Mouse (Mus musculus) neural tube, embryonic 14.5 days (tissue): ENCODE measurements around the gene Kif1bp. TPM values are rescaled to one million over a fixed set of nuclear protein-coding genes. Genes with fewer than 3 reads are reported as not detected.

Experiments
- ATAC-seq: fragments of 200-750 bp; cut with Nextera tagmentation; 2 replicates; pipeline ENCODE4 v1.8.0; 2017; ENCODE audit warnings: low read depth, mild to moderate bottlenecking, moderate TSS enrichment, moderate library complexity
- H3K27ac ChIP-seq: fragments of 300-500 bp; sonication (generic); 2 replicates; pipeline ENCODE4 v1.5.1; 2014; ENCODE audit warnings: low read depth, mild to moderate bottlenecking, control low read depth, low read length, moderate library complexity, mixed read lengths
- H3K27me3 ChIP-seq: fragments of 300-500 bp; sonication (generic); 2 replicates; pipeline ENCODE4 v1.6.1; 2014; ENCODE audit warnings: low read length; ENCODE audit not compliant: control insufficient read depth, insufficient read depth
- H3K36me3 ChIP-seq: fragments of 300-500 bp; sonication (generic); 2 replicates; pipeline ENCODE4 v1.6.1; 2014; ENCODE audit warnings: low read length, mixed read lengths; ENCODE audit not compliant: control insufficient read depth, insufficient read depth
- H3K4me1 ChIP-seq: fragments of 300-500 bp; sonication (generic); 2 replicates; pipeline ENCODE4 v1.6.1; 2014; ENCODE audit warnings: low read length; ENCODE audit not compliant: control insufficient read depth, insufficient read depth
- H3K4me2 ChIP-seq: fragments of 300-500 bp; sonication (generic); 2 replicates; pipeline ENCODE4 v1.6.1; 2014; ENCODE audit warnings: mild to moderate bottlenecking, low read depth, low read length, control low read depth
- H3K4me3 ChIP-seq: fragments of 300-500 bp; sonication (generic); 2 replicates; pipeline ENCODE4 v1.5.1; 2014; ENCODE audit warnings: low read depth, low read length, control low read depth, mixed read lengths
- H3K9ac ChIP-seq: fragments of 300-500 bp; sonication (generic); replicated peaks from 2 replicates; pipeline ENCODE4 v1.6.1; 2014; ENCODE audit warnings: low read depth, mild to moderate bottlenecking, control low read depth, low read length, mixed read lengths
- H3K9me3 ChIP-seq: fragments of 300-500 bp; sonication (generic); 2 replicates; pipeline ENCODE4 v1.6.1; 2016; ENCODE audit warnings: low read length; ENCODE audit not compliant: control insufficient read depth
- WGBS: fragments of 180-500 bp; shearing (Covaris S2); extraction: QIAGEN DNeasy Blood & Tissue Kit; methylation state at CpG from one replicate; pipeline ENCODE4 v1.1.7; 2014; 5-methylcytosine and 5-hydroxymethylcytosine counted together
- polyA plus RNA-seq: library from polyadenylated mRNA; unstranded; fragments of >200 nt; fragmentation: Nextera tagmentation; extraction: Ambion mirVana; gene quantifications from 2 replicates; pipeline ENCODE4 v1.2.1, GENCODE M21; 2014

Gene Kif1bp
- polyA plus RNA-seq, 1 experiment from 2014 or later = 95.7 TPM

DNA sequence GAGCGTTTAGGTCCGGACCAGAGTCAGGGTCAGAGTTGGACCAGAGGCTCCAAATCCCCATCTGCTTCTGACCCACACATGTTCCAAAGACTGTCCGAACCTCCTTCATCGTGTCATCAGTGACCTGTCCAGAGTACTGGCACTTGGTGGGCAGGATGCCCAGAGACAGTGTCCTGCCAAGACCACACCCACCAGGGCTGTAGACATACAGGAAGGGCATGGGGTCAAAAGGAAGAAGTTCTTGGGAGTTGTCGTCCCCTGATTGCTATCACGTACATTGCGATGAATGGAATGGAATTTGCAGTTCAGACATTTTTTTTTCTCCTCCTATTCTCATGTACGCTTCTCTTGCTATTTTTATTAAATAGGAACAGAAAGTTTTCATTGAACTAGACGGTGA, 48.1 kb downstream of the Kif1bp start:
- Histone ChIP-seq H3K9ac (no peak overlapping the region), H3K4me3 (no peak overlapping the region), H3K27ac (no peak overlapping the region), H3K36me3 (no peaks in the 10 kb centered on the region), H3K4me2 (no peak overlapping the region), H3K4me1 (no peaks in the 10 kb centered on the region), H3K27me3 (no peaks in the 10 kb centered on the region), H3K9me3 (no peaks in the 10 kb centered on the region)
- 92% methylated on average over 9 of the region's 9 CpGs for WGBS
- no peak for ATAC-seq

DNA sequence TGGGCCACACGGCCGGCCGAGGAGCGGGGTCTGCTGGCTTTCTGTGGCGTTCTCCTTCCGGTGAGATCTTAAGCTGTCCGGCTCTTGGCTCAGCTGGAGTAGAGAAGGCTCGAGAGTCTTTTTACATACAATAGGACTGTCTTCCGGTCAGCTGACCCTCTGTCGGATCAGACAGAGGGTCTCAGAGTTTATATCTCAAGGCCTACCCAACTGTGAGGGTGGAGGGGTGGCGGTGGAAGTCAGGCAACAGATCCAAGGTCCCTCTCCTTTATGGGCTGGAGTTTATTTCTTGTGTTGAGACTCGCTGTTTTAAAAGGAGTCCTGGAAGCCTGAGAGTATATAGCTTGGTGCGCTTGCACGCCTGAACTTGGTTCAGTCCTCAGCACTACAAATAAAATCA, 50.9 kb downstream of the Kif1bp start, which contains the start of gene Srgn:
Srgn (minus strand) TSS at position 101 of the 400 bp plus-strand sequence.
- H3K9ac ChIP-seq = no peak within 1 kb of the TSS
- no peak within 1 kb of the TSS for H3K27ac ChIP-seq
- no peak within 1 kb of the TSS for H3K4me3 ChIP-seq
- H3K4me2 ChIP-seq = no peak within 1 kb of the TSS
- WGBS = 86% methylated on average over 14 of the region's 14 CpGs
- no peaks in the 10 kb centered on the region for H3K27me3 ChIP-seq
- H3K4me1 ChIP-seq = no peaks in the 10 kb centered on the region
- no peaks in the 10 kb centered on the region for H3K36me3 ChIP-seq
- no peaks in the 10 kb centered on the region for H3K9me3 ChIP-seq
- ATAC-seq = no peak

DNA sequence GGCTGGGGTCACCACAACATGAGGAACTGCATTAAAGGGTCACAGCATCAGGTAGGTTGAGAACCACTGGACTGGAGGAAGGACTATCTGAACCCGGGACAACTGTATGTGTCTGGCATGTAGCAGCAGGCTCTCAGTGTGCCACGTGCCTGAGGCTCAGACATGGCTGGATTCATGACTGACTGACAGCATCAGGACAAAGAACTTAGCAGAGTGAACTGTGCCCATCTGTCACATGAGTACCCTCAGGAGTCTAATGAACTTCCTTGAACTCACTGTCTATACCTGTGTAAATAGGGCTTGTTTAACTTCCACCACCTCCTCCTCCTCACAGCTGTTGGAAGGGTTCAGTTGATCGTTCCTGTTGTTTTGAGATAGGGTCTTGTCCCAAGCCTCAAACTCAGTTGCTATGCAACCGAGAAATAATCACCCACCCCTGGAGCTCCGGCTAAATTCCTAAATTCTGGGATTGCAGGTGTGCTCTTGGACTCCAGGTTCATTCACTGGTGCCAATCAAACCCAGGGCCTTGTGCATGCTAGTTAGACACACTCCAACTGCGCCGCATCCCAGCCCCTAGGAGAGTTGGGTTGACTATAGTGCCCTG, 55.8 kb downstream of the Kif1bp start:
- no peak overlapping the region for H3K4me2 ChIP-seq
- no peaks in the 10 kb centered on the region for H3K9me3 ChIP-seq
- no peak overlapping the region for H3K4me3 ChIP-seq
- no peak overlapping the region for H3K27ac ChIP-seq
- no peaks in the 10 kb centered on the region for H3K4me1 ChIP-seq
- H3K9ac ChIP-seq = no peak overlapping the region
- H3K27me3 ChIP-seq = no peaks in the 10 kb centered on the region
- no peaks in the 10 kb centered on the region for H3K36me3 ChIP-seq
- ATAC-seq = no peak
- 76% methylated on average over 7 of the region's 7 CpGs for WGBS

DNA sequence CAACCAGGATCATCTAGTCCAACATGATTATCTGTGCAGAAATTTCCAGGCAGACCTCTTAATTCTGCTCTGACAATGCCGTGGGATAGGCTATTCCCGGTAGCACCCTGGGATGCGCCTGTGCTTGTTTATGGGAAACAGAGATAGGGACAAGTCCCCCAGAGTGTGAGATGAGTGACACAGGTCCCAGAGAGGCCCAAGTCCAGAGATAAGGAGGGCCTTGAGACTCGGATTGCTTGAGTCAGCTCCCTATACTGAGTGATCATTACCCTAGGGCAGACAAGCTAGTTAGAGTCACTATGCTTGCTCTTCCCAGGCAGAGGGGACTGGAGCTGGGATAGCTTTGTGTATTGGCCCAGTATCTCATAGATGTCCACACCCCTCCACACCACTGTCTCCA, 56.5 kb downstream of the Kif1bp start:
- no peak for ATAC-seq
- 77% methylated on average over 4 of the region's 4 CpGs for WGBS
- no peak overlapping the region for H3K4me2 ChIP-seq

DNA sequence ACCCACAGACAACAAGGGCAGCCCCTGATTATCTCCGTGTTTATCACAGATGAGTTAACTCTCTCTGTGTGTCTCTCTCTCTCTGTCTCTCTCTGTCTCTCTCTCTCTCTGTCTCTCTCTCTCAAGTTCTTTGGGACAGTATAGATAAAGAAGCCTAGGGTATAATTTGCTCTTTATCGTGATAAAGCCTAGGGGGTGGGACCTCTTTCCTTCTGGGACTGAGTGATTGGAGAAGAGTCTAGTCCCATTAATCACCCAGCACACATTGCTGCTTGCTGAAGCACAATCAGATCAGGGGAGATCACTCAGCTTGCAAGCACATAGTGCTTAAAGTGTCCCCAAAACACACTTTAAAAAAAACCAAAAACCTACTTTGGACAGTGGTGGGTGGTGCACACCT, 57.3 kb downstream of the Kif1bp start:
- WGBS = 74% methylated on average over 2 of the region's 2 CpGs
- Histone ChIP-seq H3K4me2 (no peak overlapping the region), H3K4me1 (no peaks in the 10 kb centered on the region), H3K4me3 (no peak overlapping the region), H3K36me3 (no peaks in the 10 kb centered on the region), H3K27ac (no peak overlapping the region), H3K27me3 (no peaks in the 10 kb centered on the region), H3K9ac (no peak overlapping the region), H3K9me3 (no peaks in the 10 kb centered on the region)
- no peak for ATAC-seq

More for the DNA sequence above, 56.5 kb downstream of the Kif1bp start:
- no peaks in the 10 kb centered on the region for H3K36me3 ChIP-seq
- no peaks in the 10 kb centered on the region for H3K4me1 ChIP-seq
- H3K9ac ChIP-seq = no peak overlapping the region
- H3K9me3 ChIP-seq = no peaks in the 10 kb centered on the region
- no peak overlapping the region for H3K4me3 ChIP-seq
- H3K27me3 ChIP-seq = no peaks in the 10 kb centered on the region
- no peak overlapping the region for H3K27ac ChIP-seq

DNA sequence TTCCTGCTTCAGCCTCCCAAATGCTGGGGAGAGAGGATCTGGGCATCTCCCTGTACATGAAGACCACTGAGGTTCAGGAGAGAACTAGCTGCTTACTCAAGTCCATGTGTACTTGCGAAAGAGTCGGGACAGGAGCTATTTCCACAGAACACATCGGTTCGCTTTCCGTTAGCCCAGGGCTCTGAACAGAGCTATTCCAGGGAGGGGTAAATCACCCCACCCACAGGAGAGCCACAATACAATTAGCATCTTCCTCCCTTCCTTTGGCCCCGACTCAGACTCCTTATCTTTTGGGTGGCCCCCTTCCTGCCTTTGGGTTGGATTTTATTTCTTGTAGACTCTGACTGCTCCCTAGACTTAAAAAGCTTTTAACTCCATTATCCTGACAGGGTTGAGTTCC, 60.7 kb downstream of the Kif1bp start:
- H3K4me1 ChIP-seq = no peaks in the 10 kb centered on the region
- no peak overlapping the region for H3K9ac ChIP-seq
- H3K27me3 ChIP-seq = no peaks in the 10 kb centered on the region
- ATAC-seq = no peak
- no peaks in the 10 kb centered on the region for H3K9me3 ChIP-seq
- 87% methylated on average over 6 of the region's 6 CpGs for WGBS
- H3K27ac ChIP-seq = no peak overlapping the region
- no peak overlapping the region for H3K4me2 ChIP-seq
- no peaks in the 10 kb centered on the region for H3K36me3 ChIP-seq
- H3K4me3 ChIP-seq = no peak overlapping the region

DNA sequence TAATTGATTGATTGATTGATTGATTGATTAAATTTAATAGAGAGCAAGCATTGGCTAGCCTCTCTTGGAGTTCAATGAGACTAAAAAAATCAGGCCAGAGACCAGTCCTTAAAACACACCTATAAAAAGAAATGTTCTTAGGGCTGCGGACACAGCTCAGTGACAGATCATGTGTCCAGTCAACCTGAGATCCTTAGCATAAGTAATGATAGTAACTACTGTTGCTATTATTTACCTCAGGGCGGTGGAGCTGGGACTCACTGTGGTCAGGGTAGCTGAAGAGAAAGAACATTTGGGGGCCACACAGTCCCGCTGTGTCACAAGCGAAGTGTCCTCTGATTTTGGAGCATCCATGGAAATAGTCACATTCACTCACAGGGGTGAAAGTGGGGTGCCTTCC, 65.4 kb downstream of the Kif1bp start:
- no peak overlapping the region for H3K4me3 ChIP-seq
- no peaks in the 10 kb centered on the region for H3K4me1 ChIP-seq
- H3K9ac ChIP-seq = no peak overlapping the region
- no peaks in the 10 kb centered on the region for H3K9me3 ChIP-seq
- ATAC-seq = no peak
- no peak overlapping the region for H3K27ac ChIP-seq
- no peaks in the 10 kb centered on the region for H3K36me3 ChIP-seq
- H3K4me2 ChIP-seq = no peak overlapping the region
- no peaks in the 10 kb centered on the region for H3K27me3 ChIP-seq
- WGBS = 91% methylated on average over 4 of the region's 4 CpGs

DNA sequence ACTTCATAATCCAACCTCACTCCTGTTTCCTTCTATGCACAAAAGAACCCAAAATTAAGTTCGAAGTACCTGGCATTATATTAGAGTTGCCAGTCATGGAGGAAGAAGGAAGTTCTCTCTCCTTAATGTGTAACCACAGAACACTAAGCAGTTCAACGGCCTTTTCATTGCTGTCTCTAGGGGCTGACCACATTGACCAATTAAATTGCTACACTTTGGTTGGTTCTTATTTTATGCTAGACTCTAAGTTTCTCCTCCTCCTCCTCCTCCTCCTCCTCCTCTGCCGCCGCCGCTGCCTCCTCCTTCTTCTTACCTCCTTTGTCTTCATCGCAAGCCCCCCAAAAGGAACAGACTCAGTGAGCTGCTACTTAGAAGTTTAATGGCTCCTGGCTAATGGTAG, 66.7 kb downstream of the Kif1bp start:
- Histone ChIP-seq H3K27me3 (no peaks in the 10 kb centered on the region), H3K36me3 (no peaks in the 10 kb centered on the region), H3K27ac (no peak overlapping the region), H3K4me2 (no peak overlapping the region), H3K4me1 (no peaks in the 10 kb centered on the region), H3K9ac (no peak overlapping the region), H3K9me3 (no peaks in the 10 kb centered on the region), H3K4me3 (no peak overlapping the region)
- no peak for ATAC-seq
- 70% methylated on average over 6 of the region's 6 CpGs for WGBS

DNA sequence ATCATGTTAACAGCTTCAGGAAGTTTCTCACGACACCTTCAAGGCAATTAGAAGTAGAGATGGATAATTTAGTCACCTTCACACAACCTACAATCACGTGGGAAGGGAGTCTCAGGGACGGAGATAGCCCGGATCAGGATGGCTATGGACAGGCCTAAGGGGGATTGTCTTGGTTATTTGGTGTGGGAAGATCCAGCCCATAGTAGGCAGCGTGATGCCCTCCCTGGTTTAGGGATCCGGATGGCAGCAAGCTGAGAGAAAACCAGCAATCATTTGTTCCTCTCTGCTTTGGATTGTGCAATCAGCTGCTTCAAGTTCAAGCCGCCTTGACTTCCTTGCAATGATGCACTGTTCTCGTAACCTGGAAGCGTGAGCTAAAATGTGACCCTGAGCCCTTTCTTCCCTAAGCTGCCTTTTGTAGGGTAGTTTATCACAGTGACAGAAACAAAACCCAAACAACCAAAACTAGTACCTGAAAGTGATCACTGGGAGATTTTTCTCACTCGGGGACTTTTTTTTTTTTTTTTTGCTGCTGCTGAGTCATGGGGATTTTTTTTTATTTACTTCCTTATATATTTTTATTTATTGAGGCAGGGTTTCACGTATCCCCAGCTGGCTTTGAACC, 69.1 kb downstream of the Kif1bp start:
- Histone ChIP-seq H3K4me1 (no peaks in the 10 kb centered on the region), H3K27ac (no peak overlapping the region), H3K9ac (no peak overlapping the region), H3K9me3 (no peaks in the 10 kb centered on the region), H3K4me2 (no peak overlapping the region), H3K36me3 (no peaks in the 10 kb centered on the region), H3K27me3 (no peaks in the 10 kb centered on the region), H3K4me3 (no peak overlapping the region)
- 68% methylated on average over 11 of the region's 11 CpGs for WGBS
- ATAC-seq = no peak
